Mouse (Mus musculus): ENCODE measurements around the gene Mtmr11. TPM values are rescaled to one million over a fixed set of nuclear protein-coding genes. Genes with fewer than 3 reads are reported as not detected.
A peak's percentile ranks its signal among the peaks of the same experiment; 100 is the strongest.
"Not testable (repeated sequence)": the region's sequence is repeated elsewhere in the genome, so short reads cannot be mapped to it uniquely, and the experiment has no call there.

Mtmr11 gene
- polyA plus RNA-seq, 1 experiment from 2014 or later, result 4.2 TPM

- no peak for ATAC-seq (ENCODE audit: low read depth)
- 16% methylated on average over 27 of the region's 27 CpGs for WGBS (ENCODE audit: insufficient replicate concordance)
Measured at GRCm38 (mm10) chr3:96196437-96197128, 34.8 kb downstream of the Mtmr11 start.

GRCm38 (mm10) chr3:96197129-96197749 lies 35.4 kb downstream of the Mtmr11 start:
- peak overlapping the region; percentile 92 for H3K27ac ChIP-seq (ENCODE audit: low read length)
- H3K4me1 ChIP-seq (ENCODE audit: control insufficient read depth, low read depth, low read length), result peaks cover 22% of the 10 kb centered on the region
- peak overlapping the region; percentile 99 for H3K4me2 ChIP-seq (ENCODE audit: low read depth, low read length)
- peak overlapping the region; percentile 89 for H3K9ac ChIP-seq (ENCODE audit: low read depth, low read length)
- under 1% methylated on average over 50 of the region's 50 CpGs for WGBS (ENCODE audit: insufficient replicate concordance)
- H3K9me3 ChIP-seq (replicated peaks; ENCODE audit: control insufficient read depth, low read length), result no peaks in the 10 kb centered on the region
- no peaks in the 10 kb centered on the region for H3K36me3 ChIP-seq (ENCODE audit: control insufficient read depth, insufficient read depth)
- peak overlapping the region; percentile 84 for H3K4me3 ChIP-seq (ENCODE audit: low read depth, low read length)
- ATAC-seq (ENCODE audit: low read depth), result peak; percentile 91
- peaks cover 3% of the 10 kb centered on the region for H3K27me3 ChIP-seq (ENCODE audit: control insufficient read depth, insufficient read depth, low read depth, low read length)

More at GRCm38 (mm10) chr3:96196437-96197128, 34.8 kb downstream of the Mtmr11 start:
- Histone ChIP-seq H3K27ac (ENCODE audit: low read length) (peak overlapping the region; percentile 92), H3K4me3 (ENCODE audit: low read depth, low read length) (peak overlapping the region; percentile 84), H3K9ac (ENCODE audit: low read depth, low read length) (peak overlapping the region; percentile 89), H3K27me3 (ENCODE audit: control insufficient read depth, insufficient read depth, low read depth, low read length) (peaks cover 3% of the 10 kb centered on the region), H3K4me1 (ENCODE audit: control insufficient read depth, low read depth, low read length) (peaks cover 22% of the 10 kb centered on the region), H3K36me3 (ENCODE audit: control insufficient read depth, insufficient read depth) (no peaks in the 10 kb centered on the region), H3K4me2 (ENCODE audit: low read depth, low read length) (peak overlapping the region; percentile 99), H3K9me3 (replicated peaks; ENCODE audit: control insufficient read depth, low read length) (no peaks in the 10 kb centered on the region)

- Histone ChIP-seq H3K4me3 (ENCODE audit: low read depth, low read length) (peak overlapping the region; percentile 84), H3K9ac (ENCODE audit: low read depth, low read length) (0 out of 2 replicates have a peak overlapping the region, but pooled peaks have one; percentile 89), H3K4me2 (ENCODE audit: low read depth, low read length) (peak overlapping the region; percentile 99), H3K27me3 (ENCODE audit: control insufficient read depth, insufficient read depth, low read depth, low read length) (peaks cover 3% of the 10 kb centered on the region), H3K9me3 (replicated peaks; ENCODE audit: control insufficient read depth, low read length) (no peaks in the 10 kb centered on the region), H3K36me3 (ENCODE audit: control insufficient read depth, insufficient read depth) (no peaks in the 10 kb centered on the region), H3K27ac (ENCODE audit: low read length) (peak overlapping the region; percentile 16; the same call in 1 of the 2 replicates), H3K4me1 (ENCODE audit: control insufficient read depth, low read depth, low read length) (peaks cover 22% of the 10 kb centered on the region)
- 6% methylated on average over 6 of the region's 6 CpGs for WGBS (ENCODE audit: insufficient replicate concordance)
- ATAC-seq (ENCODE audit: low read depth), result no peak
Measured at GRCm38 (mm10) chr3:96198181-96198580, 36.4 kb downstream of the Mtmr11 start.

GRCm38 (mm10) chr3:96198601-96199251 lies 36.9 kb downstream of the Mtmr11 start:
- not testable (repeated sequence) for H3K4me3 ChIP-seq (ENCODE audit: low read depth, low read length); H3K4me2 ChIP-seq (ENCODE audit: low read depth, low read length); ATAC-seq (ENCODE audit: low read depth); H3K9me3 ChIP-seq (replicated peaks; ENCODE audit: control insufficient read depth, low read length); H3K9ac ChIP-seq (ENCODE audit: low read depth, low read length); H3K27ac ChIP-seq (ENCODE audit: low read length); H3K36me3 ChIP-seq (ENCODE audit: control insufficient read depth, insufficient read depth); H3K27me3 ChIP-seq (ENCODE audit: control insufficient read depth, insufficient read depth, low read depth, low read length)
- H3K4me1 ChIP-seq (ENCODE audit: control insufficient read depth, low read depth, low read length), result peaks cover 22% of the 10 kb centered on the region
- 7% methylated on average over 7 of the region's 8 CpGs for WGBS (ENCODE audit: insufficient replicate concordance)

- no peak overlapping the region for H3K4me2 ChIP-seq (ENCODE audit: low read depth, low read length)
- no peaks in the 10 kb centered on the region for H3K36me3 ChIP-seq (ENCODE audit: control insufficient read depth, insufficient read depth)
- no peak overlapping the region for H3K27ac ChIP-seq (ENCODE audit: low read length)
- H3K9me3 ChIP-seq (replicated peaks; ENCODE audit: control insufficient read depth, low read length), result no peaks in the 10 kb centered on the region
- no peak overlapping the region for H3K4me3 ChIP-seq (ENCODE audit: low read depth, low read length)
- H3K27me3 ChIP-seq (ENCODE audit: control insufficient read depth, insufficient read depth, low read depth, low read length), result no peaks in the 10 kb centered on the region
- 48% methylated on average over 2 of the region's 2 CpGs for WGBS (ENCODE audit: insufficient replicate concordance)
- peaks cover 22% of the 10 kb centered on the region for H3K4me1 ChIP-seq (ENCODE audit: control insufficient read depth, low read depth, low read length)
- no peak overlapping the region for H3K9ac ChIP-seq (ENCODE audit: low read depth, low read length)
- ATAC-seq (ENCODE audit: low read depth), result no peak
Measured at GRCm38 (mm10) chr3:96199731-96200130, 37.9 kb downstream of the Mtmr11 start.

- H3K27ac ChIP-seq (ENCODE audit: low read length), result no peak overlapping the region
- ATAC-seq (ENCODE audit: low read depth), result no peak
- no peaks in the 10 kb centered on the region; the same call in 1 of the 2 replicates for H3K4me1 ChIP-seq (ENCODE audit: control insufficient read depth, low read depth, low read length)
- no peaks in the 10 kb centered on the region for H3K27me3 ChIP-seq (ENCODE audit: control insufficient read depth, insufficient read depth, low read depth, low read length)
- no peak overlapping the region for H3K4me2 ChIP-seq (ENCODE audit: low read depth, low read length)
- no peaks in the 10 kb centered on the region for H3K36me3 ChIP-seq (ENCODE audit: control insufficient read depth, insufficient read depth)
- H3K4me3 ChIP-seq (ENCODE audit: low read depth, low read length), result no peak overlapping the region
- no peak overlapping the region for H3K9ac ChIP-seq (ENCODE audit: low read depth, low read length)
- no peaks in the 10 kb centered on the region for H3K9me3 ChIP-seq (replicated peaks; ENCODE audit: control insufficient read depth, low read length)
- WGBS (ENCODE audit: insufficient replicate concordance), result 64% methylated on average over 3 of the region's 3 CpGs
Measured at GRCm38 (mm10) chr3:96207819-96208218, 46.0 kb downstream of the Mtmr11 start.

GRCm38 (mm10) chr3:96209242-96209641 lies 47.4 kb downstream of the Mtmr11 start:
- Histone ChIP-seq H3K27ac (ENCODE audit: low read length) (no peak overlapping the region), H3K4me2 (ENCODE audit: low read depth, low read length) (no peak overlapping the region), H3K27me3 (ENCODE audit: control insufficient read depth, insufficient read depth, low read depth, low read length) (no peaks in the 10 kb centered on the region), H3K36me3 (ENCODE audit: control insufficient read depth, insufficient read depth) (no peaks in the 10 kb centered on the region), H3K9me3 (replicated peaks; ENCODE audit: control insufficient read depth, low read length) (no peaks in the 10 kb centered on the region), H3K9ac (ENCODE audit: low read depth, low read length) (no peak overlapping the region), H3K4me3 (ENCODE audit: low read depth, low read length) (no peak overlapping the region), H3K4me1 (ENCODE audit: control insufficient read depth, low read depth, low read length) (no peaks in the 10 kb centered on the region; the same call in 1 of the 2 replicates)
- no peak for ATAC-seq (ENCODE audit: low read depth)
- WGBS (ENCODE audit: insufficient replicate concordance), result 32% methylated on average over 15 of the region's 15 CpGs

- Histone ChIP-seq H3K36me3 (ENCODE audit: control insufficient read depth, insufficient read depth) (no peaks in the 10 kb centered on the region), H3K27ac (ENCODE audit: low read length) (peak overlapping the region; percentile 99), H3K4me2 (ENCODE audit: low read depth, low read length) (peak overlapping the region; percentile 81), H3K9me3 (replicated peaks; ENCODE audit: control insufficient read depth, low read length) (no peaks in the 10 kb centered on the region), H3K27me3 (ENCODE audit: control insufficient read depth, insufficient read depth, low read depth, low read length) (no peaks in the 10 kb centered on the region), H3K9ac (ENCODE audit: low read depth, low read length) (peak overlapping the region; percentile 79), H3K4me1 (ENCODE audit: control insufficient read depth, low read depth, low read length) (peaks cover 26% of the 10 kb centered on the region), H3K4me3 (ENCODE audit: low read depth, low read length) (peak overlapping the region; percentile 68)
- WGBS (ENCODE audit: insufficient replicate concordance), result 0% methylated on average over 12 of the region's 12 CpGs
- no peak for ATAC-seq (ENCODE audit: low read depth)
Measured at GRCm38 (mm10) chr3:96219191-96219641, 57.4 kb downstream of the Mtmr11 start.
